Mouse (Mus musculus): ENCODE data around the gene Uncx. TPM values are rescaled to one million over a fixed set of nuclear protein-coding genes. Genes with fewer than 3 reads are reported as not detected.

Uncx gene
- total RNA-seq, 2 experiments from 2014 or later = 0.20 TPM; not detected in 1

GRCm38 (mm10) chr5:139541151-139542042 is 1.9 kb upstream of the Uncx start:
- DNase-seq (ENCODE audit: low spot score in 2 of 2) = no peak
- intact Hi-C loops (cut with DNase I) = no loop called here

- intact Hi-C loops (cut with DNase I) = no loop called here
These were observed 1.3 kb upstream of the Uncx start for GRCm38 (mm10) chr5:139542043-139542365.

GRCm38 (mm10) chr5:139542556-139542955 is 738 bp upstream of the Uncx start:
- no peak for DNase-seq (ENCODE audit: low spot score in 2 of 2)
- intact Hi-C loops (cut with DNase I) = no loop called here

More at GRCm38 (mm10) chr5:139542043-139542365, 1.3 kb upstream of the Uncx start:
- DNase-seq (ENCODE audit: low spot score in 2 of 2) = no peak

GRCm38 (mm10) chr5:139543650-139544270 is 466 bp downstream of the Uncx start:
- no peak for DNase-seq (ENCODE audit: low spot score in 2 of 2)
- intact Hi-C loops (cut with DNase I) = no loop called here

- DNase-seq (ENCODE audit: low spot score in 2 of 2) = no peak
- intact Hi-C loops (cut with DNase I) = no loop called here
These were observed 1.2 kb downstream of the Uncx start for GRCm38 (mm10) chr5:139544271-139545135.

GRCm38 (mm10) chr5:139545221-139545620 is 1.9 kb downstream of the Uncx start:
- no peak for DNase-seq (ENCODE audit: low spot score in 2 of 2)
- intact Hi-C loops (cut with DNase I) = no loop called here

GRCm38 (mm10) chr5:139545673-139546335 is 2.5 kb downstream of the Uncx start:
- intact Hi-C loops (cut with DNase I) = no loop called here
- DNase-seq (ENCODE audit: low spot score in 2 of 2) = no peak

- intact Hi-C loops (cut with DNase I) = no loop called here
- no peak for DNase-seq (ENCODE audit: low spot score in 2 of 2)
These were observed 3.1 kb downstream of the Uncx start for GRCm38 (mm10) chr5:139546336-139546770.

GRCm38 (mm10) chr5:139546771-139547420 is 3.6 kb downstream of the Uncx start:
- intact Hi-C loops (cut with DNase I) = no loop called here
- DNase-seq (ENCODE audit: low spot score in 2 of 2) = no peak

- DNase-seq (ENCODE audit: low spot score in 2 of 2) = no peak
- intact Hi-C loops (cut with DNase I) = no loop called here
These were observed 4.2 kb downstream of the Uncx start for GRCm38 (mm10) chr5:139547421-139547931.

GRCm38 (mm10) chr5:139553446-139554273 is 10.4 kb downstream of the Uncx start:
- intact Hi-C loops (cut with DNase I) = no loop called here

GRCm38 (mm10) chr5:139554478-139555335 is 11.4 kb downstream of the Uncx start:
- no peak for DNase-seq (ENCODE audit: low spot score in 2 of 2)
- intact Hi-C loops (cut with DNase I) = no loop called here

More at GRCm38 (mm10) chr5:139553446-139554273, 10.4 kb downstream of the Uncx start:
- DNase-seq (ENCODE audit: low spot score in 2 of 2) = no peak

- no peak for DNase-seq (ENCODE audit: low spot score in 2 of 2)
- intact Hi-C loops (cut with DNase I) = no loop called here
These were observed 12.3 kb downstream of the Uncx start for GRCm38 (mm10) chr5:139555476-139556115.

GRCm38 (mm10) chr5:139556116-139556678 is 12.9 kb downstream of the Uncx start:
- intact Hi-C loops (cut with DNase I) = no loop called here
- no peak for DNase-seq (ENCODE audit: low spot score in 2 of 2)

- intact Hi-C loops (cut with DNase I) = no loop called here
- no peak for DNase-seq (ENCODE audit: low spot score in 2 of 2)
These were observed 13.8 kb downstream of the Uncx start for GRCm38 (mm10) chr5:139557079-139557478.
